Mouse (Mus musculus) embryo, embryonic 11 days (tissue): Measurements from ENCODE around the gene Rnf111.

ENCODE experiments used
- DNase-seq: peaks from one replicate; pipeline ENCODE4 v3.0.0-alpha.2; 2015

Rnf111 gene

DNA sequence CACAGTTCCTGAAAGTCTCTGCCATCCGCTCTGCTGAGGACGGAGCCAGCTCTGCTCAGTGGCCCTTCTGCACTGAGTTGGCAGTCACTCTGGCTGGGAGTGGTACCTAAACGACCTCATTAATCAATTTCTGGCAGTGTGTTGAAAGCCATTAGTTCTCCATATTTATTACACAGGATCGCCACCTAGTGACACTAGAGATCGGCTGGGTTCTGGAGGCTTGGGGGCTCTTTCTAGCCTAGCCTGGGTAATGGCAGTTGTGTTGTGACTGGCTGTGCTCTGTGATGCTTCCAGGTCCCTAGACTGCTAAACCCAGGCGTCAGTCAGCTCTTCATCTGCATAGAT lies 111.0 kb downstream of the Rnf111 start:
- peak; percentile 78 for DNase-seq

DNA sequence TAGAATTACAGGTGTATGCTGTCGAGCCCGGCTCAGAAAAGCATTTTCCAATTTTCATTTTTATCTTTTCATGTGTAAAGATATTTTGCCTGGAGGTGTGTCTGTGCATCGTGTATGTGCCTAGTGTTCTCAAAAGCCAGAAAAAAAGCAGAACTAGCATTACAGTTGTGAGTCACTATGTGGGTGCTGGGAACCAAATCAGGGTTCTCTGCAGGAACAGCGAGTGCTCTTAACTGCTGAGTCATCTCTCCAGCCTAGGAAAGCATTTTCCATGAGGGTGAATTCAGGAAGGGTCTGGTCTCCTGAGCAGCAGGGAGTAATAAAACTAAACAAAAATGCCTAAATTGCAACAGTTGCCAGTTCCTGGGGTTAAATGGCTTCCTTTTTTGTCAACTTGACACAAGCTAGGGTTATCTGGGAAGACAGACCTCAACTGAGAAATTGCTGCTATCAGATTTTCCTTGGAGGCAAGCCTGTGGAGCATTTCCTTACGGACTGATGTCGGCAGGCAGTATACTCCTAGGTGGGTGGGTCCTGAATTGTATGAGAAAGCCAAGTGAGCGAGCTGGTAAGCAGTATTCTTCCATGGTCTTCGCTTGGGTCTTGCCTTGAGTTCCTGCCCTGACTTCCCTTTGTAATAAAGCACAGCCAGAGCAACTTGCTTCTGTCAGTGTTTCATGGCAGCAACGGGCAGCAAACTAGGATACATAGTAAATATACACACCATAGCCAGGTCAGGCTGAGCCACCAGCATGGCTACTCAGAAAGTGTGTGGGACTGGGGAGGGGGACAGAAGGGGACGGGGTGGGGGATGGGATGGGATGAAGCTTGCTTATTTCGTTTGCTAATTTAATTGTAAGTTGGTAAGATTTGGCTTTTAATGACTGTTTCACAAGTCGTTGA lies 111.6 kb downstream of the Rnf111 start:
- no peak for DNase-seq

DNA sequence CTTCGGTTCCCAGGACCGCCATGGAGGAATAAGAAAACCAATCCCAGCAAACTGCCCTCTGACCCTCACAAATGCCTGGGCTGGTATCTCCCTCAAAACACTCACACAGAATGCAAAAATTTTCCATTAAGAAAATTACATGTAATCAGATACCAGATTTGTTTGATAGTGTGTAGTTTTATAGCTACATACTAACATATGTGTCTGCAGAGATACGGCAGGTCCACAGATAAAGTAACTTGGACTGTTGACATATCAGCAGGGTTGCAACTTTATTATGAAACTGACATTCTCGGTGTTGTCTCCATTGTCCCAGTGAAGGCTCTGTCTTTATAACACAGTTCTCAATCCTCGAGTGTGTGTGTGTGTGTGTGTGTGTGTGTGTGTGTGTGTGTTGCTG lies 112.5 kb downstream of the Rnf111 start:
- no peak for DNase-seq

DNA sequence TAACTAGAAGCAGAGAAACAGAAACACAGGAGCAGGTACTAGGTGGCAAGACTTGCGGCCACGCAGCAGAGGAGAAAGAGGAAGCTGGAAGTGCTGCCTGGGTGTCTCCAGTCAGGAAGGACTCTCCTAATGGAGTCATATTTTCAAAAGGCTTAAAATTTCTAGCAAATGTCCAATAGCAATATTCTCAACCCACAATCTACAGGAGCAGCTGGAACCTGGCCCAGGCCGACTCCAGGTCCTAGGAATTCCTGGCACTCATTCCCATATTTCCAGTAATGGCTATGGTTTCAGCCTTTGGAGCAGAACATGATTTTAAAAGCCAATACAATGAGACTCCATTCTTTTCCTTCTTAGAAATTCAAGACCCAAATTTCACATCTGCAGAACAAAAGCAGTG lies 114.0 kb downstream of the Rnf111 start:
- no peak for DNase-seq

DNA sequence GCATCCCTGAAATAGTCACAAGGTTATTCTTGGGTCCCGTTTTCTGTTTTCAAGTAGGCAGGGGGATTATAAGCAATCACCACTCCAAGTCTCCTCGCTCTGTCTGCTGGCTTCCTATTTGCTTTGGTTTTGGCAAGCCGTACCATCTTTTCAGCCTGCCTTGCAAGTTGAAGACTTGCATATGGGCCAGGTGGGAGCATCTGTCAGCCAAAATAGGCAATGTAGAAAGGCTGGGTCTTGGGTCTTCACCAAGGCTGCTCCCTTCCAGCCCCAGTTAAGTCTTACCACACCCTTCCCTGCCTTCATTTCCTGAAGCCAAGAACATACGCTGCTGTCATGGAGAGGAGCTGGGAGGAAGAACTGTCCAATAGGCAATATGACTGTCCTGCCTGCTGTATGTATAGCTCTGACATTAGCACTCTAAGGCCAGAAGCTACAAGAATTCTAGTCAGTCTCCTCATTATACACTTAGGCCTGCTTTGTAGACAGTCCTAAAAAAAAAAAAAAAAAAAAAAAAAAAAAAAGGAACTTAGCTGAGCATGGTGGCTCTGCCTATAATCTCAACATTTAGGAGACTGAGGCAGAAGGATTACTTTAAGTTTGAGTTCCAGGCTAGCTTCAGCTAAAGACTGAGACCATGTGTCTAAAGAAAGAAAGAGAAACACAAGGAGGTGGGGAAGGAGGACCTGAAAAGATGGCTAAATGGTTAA lies 116.0 kb downstream of the Rnf111 start:
- DNase-seq: no peak

DNA sequence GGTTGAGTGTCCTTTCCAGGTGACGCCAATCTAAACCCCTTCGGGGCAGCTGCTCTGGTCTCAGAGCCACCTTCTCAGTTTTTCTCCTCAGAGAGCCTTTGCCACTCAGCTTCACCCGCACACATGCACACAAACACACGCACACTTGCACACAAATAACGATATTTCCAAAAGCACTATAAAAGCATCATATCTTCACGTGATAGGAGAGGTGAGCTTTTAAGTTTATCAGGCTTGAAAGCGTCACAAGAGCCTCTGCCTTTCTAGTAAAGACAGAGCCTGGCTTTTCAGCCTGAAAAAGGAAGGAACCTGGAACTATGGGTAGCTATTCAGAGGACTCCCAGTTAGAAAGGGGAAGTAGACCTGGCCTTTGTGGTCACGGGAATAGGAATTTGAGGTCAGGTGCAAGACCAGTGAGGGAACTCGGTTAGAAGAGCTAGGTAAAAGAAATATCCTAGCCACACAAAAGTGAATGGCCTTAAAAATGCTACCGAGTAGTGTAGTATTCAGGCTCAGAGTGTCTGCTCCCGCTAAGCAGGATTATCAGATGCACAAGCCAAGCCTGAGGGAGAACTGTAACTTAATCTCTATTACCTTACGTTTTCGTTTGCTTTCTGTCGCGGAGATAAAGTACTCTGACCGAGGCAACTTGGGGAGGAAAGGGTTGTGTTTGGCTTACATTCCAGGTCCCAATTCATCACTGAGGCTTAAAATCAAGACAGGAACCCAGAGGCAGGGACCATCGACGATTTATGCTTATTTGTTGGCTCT lies 118.4 kb downstream of the Rnf111 start:
- no peak for DNase-seq

DNA sequence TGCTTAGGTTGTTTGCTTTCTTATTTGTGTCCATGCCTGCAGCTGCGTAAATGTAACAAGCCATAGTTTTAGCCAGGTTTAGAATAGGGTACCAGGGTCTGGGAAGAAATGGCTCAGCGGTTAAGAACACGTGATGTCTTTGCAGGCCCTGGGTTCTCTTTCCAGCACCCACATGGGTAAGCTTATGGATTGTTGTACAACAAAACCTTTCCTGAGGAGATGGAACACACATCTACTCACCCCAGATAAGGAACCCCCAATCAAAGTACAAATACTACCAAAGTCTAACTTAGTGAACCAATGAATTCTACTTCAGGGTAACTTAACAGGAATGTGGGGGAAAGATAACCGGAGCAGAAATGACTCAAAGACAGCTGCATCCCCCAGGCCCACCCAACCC lies 119.0 kb downstream of the Rnf111 start:
- DNase-seq: no peak

DNA sequence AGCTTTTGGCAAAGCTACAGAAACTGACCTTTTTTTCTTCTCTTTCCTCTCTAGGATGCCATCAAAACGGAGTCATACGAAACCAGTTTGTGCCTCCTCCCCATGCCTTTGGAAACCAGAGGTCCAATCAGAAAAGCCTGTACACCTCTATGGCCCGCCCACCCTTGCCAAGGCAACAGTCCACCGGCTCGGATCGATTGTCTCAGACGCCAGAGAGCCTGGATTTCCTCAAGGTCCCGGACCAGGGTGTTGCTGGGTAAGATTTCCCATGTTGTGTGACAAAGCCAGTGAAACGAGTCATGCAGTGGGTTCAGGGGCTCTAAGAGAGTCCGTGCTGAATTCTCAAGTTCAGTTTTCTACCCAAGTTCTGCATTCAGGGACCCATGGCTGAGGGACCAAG lies 119.8 kb downstream of the Rnf111 start:
- DNase-seq: peak; percentile 19

DNA sequence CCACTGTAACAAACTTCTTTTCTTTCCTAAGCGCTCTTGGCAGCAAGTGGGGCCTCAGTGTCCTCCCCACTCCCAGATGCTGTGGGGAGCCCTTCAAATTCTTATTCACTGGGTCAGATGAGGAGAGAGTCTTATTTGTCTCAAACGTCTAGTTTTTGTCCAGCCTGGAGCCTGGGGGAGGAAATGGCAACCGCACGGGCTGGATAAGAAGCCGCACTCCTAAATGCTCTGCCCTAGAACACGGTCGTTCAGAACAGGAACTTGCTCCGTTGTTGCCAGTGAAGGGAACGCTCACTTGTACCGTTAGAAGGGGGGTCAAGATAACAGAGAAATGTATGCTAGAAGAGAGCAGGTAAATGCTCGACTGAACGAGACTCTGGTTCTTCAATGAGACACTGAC lies 121.4 kb downstream of the Rnf111 start:
- no peak for DNase-seq

DNA sequence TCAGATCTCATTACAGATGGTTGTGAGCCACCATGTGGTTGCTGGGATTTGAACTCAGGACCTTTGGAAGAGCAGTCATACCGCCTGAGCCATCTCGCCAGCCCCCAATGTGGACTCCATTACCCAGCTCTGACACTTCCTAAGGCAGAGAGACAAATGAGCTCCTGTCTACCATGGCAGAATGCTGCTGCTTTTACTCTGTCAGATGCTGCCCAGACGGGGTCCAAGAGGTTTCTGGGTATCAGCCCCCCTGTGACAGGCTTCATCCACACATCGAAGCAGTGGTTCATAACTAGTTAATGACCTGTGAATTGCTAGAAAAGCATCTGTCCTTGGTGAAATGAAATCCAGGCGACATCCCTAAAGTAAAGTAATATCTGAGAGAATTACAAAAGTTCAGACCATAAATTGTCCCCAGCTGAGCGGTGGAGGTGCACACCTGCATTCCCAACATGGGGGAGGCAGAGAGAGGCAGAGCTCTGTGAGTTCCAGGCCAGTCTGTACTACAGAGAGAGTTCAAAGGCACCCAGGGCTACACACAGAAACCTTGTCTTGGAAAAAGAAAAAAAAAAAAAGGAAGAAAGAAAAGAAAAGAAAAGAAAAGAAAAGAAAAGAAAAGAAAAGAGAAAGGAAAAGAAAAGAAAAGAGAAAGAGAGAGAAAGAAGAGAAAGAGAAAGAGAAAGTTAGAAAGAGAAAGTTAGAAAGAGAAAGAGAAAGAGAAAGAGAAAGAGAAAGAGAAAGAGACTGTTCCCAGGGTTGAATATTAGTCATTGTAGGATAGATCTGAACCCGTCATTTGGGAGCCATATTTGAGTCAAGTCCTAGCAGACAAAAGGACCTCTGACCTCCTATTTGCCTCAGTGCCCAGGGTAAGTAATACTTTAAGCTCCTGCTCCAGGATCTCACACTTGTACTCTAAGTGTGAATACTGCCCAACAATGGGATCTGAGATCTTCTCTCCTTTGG lies 123.7 kb downstream of the Rnf111 start:
- DNase-seq: peak; percentile 20
